Mouse (Mus musculus): ENCODE results near the gene Mb21d2. TPM values are rescaled to one million over a fixed set of nuclear protein-coding genes. Genes with fewer than 3 reads are reported as not detected.

Mb21d2 gene
- polyA plus RNA-seq, 1 experiment = 9.2 TPM

GRCm38 (mm10) chr16:28858210-28859008 lies 71.1 kb downstream of the Mb21d2 start:
- H3K4me3 ChIP-seq (ENCODE audit: insufficient read depth, poor library complexity, severe bottlenecking) = no peak overlapping the region
- H3K79me3 ChIP-seq (ENCODE audit: low read depth) = peaks cover 4% of the 10 kb centered on the region
- H3K27me3 ChIP-seq (ENCODE audit: control insufficient read depth, insufficient read depth, insufficient read length) = no peaks in the 10 kb centered on the region
- no peak overlapping the region for H3ac ChIP-seq (ENCODE audit: control insufficient read depth, insufficient read length, low read depth)
- no peaks in the 10 kb centered on the region for H3K79me2 ChIP-seq (ENCODE audit: control insufficient read depth, insufficient read depth)
- no peak for TF ChIP-seq MAX (IDR thresholded peaks at IDR 0.05)
- no peak for TF ChIP-seq MYOG (IDR thresholded peaks at IDR 0.05; ENCODE audit: control insufficient read depth, extremely low read depth, insufficient read length)
- no peak for TF ChIP-seq FOSL1 (IDR thresholded peaks at IDR 0.05; ENCODE audit: insufficient read depth, low read length, poor library complexity, severe bottlenecking)
- TF ChIP-seq MYOD1 (IDR thresholded peaks at IDR 0.05; ENCODE audit: control insufficient read depth, insufficient read length, low read depth) = no peak
- TF ChIP-seq CEBPB (IDR thresholded peaks at IDR 0.05; ENCODE audit: low read depth) = no peak
- no peak for TF ChIP-seq CTCF (IDR thresholded peaks at IDR 0.05; ENCODE audit: control insufficient read depth, insufficient read depth, insufficient read length)
- TF ChIP-seq USF1 (IDR thresholded peaks at IDR 0.05; ENCODE audit: low read depth) = no peak
- no peaks in the 10 kb centered on the region for H3K36me3 ChIP-seq (ENCODE audit: control insufficient read depth, insufficient read depth)

GRCm38 (mm10) chr16:28851409-28851821 lies 78.1 kb downstream of the Mb21d2 start:
- Histone ChIP-seq H3K36me3 (ENCODE audit: control insufficient read depth, insufficient read depth) (no peaks in the 10 kb centered on the region), H3K79me3 (ENCODE audit: low read depth) (no peaks in the 10 kb centered on the region), H3K27me3 (ENCODE audit: control insufficient read depth, insufficient read depth, insufficient read length) (no peaks in the 10 kb centered on the region), H3ac (ENCODE audit: control insufficient read depth, insufficient read length, low read depth) (no peak overlapping the region), H3K4me3 (ENCODE audit: insufficient read depth, poor library complexity, severe bottlenecking) (no peak overlapping the region), H3K79me2 (ENCODE audit: control insufficient read depth, insufficient read depth) (no peaks in the 10 kb centered on the region)
- no peak for TF ChIP-seq CTCF (IDR thresholded peaks at IDR 0.05; ENCODE audit: control insufficient read depth, insufficient read depth, insufficient read length)
- no peak for TF ChIP-seq MYOD1 (IDR thresholded peaks at IDR 0.05; ENCODE audit: control insufficient read depth, insufficient read length, low read depth)
- TF ChIP-seq USF1 (IDR thresholded peaks at IDR 0.05; ENCODE audit: low read depth) = no peak

- Histone ChIP-seq H3K36me3 (ENCODE audit: control insufficient read depth, insufficient read depth) (no peaks in the 10 kb centered on the region), H3K79me3 (ENCODE audit: low read depth) (no peaks in the 10 kb centered on the region), H3ac (ENCODE audit: control insufficient read depth, insufficient read length, low read depth) (no peak overlapping the region), H3K27me3 (ENCODE audit: control insufficient read depth, insufficient read depth, insufficient read length) (no peaks in the 10 kb centered on the region), H3K4me3 (ENCODE audit: insufficient read depth, poor library complexity, severe bottlenecking) (no peak overlapping the region), H3K79me2 (ENCODE audit: control insufficient read depth, insufficient read depth) (no peaks in the 10 kb centered on the region)
- TF ChIP-seq USF1 (IDR thresholded peaks at IDR 0.05; ENCODE audit: low read depth) (no peak), CTCF (IDR thresholded peaks at IDR 0.05; ENCODE audit: control insufficient read depth, insufficient read depth, insufficient read length) (no peak), MAX (IDR thresholded peaks at IDR 0.05) (no peak), FOSL1 (IDR thresholded peaks at IDR 0.05; ENCODE audit: insufficient read depth, low read length, poor library complexity, severe bottlenecking) (no peak), MYOD1 (IDR thresholded peaks at IDR 0.05; ENCODE audit: control insufficient read depth, insufficient read length, low read depth) (no peak), CEBPB (IDR thresholded peaks at IDR 0.05; ENCODE audit: low read depth) (no peak), MYOG (IDR thresholded peaks at IDR 0.05; ENCODE audit: control insufficient read depth, extremely low read depth, insufficient read length) (no peak)
Measured at GRCm38 (mm10) chr16:28850881-28851280, 78.6 kb downstream of the Mb21d2 start.

GRCm38 (mm10) chr16:28846123-28846522 lies 83.3 kb downstream of the Mb21d2 start:
- no peaks in the 10 kb centered on the region for H3K27me3 ChIP-seq (ENCODE audit: control insufficient read depth, insufficient read depth, insufficient read length)
- H3K36me3 ChIP-seq (ENCODE audit: control insufficient read depth, insufficient read depth) = no peaks in the 10 kb centered on the region
- TF ChIP-seq USF1 (IDR thresholded peaks at IDR 0.05; ENCODE audit: low read depth) (no peak), MAX (IDR thresholded peaks at IDR 0.05) (no peak), MYOG (IDR thresholded peaks at IDR 0.05; ENCODE audit: control insufficient read depth, extremely low read depth, insufficient read length) (no peak), MYOD1 (IDR thresholded peaks at IDR 0.05; ENCODE audit: control insufficient read depth, insufficient read length, low read depth) (no peak), CEBPB (IDR thresholded peaks at IDR 0.05; ENCODE audit: low read depth) (no peak), FOSL1 (IDR thresholded peaks at IDR 0.05; ENCODE audit: insufficient read depth, low read length, poor library complexity, severe bottlenecking) (no peak), CTCF (IDR thresholded peaks at IDR 0.05; ENCODE audit: control insufficient read depth, insufficient read depth, insufficient read length) (no peak)
- no peaks in the 10 kb centered on the region for H3K79me2 ChIP-seq (ENCODE audit: control insufficient read depth, insufficient read depth)
- no peaks in the 10 kb centered on the region for H3K79me3 ChIP-seq (ENCODE audit: low read depth)
- H3K4me3 ChIP-seq (ENCODE audit: insufficient read depth, poor library complexity, severe bottlenecking) = no peak overlapping the region
- H3ac ChIP-seq (ENCODE audit: control insufficient read depth, insufficient read length, low read depth) = no peak overlapping the region

GRCm38 (mm10) chr16:28845336-28845735 lies 84.1 kb downstream of the Mb21d2 start:
- Histone ChIP-seq H3K79me2 (ENCODE audit: control insufficient read depth, insufficient read depth) (no peaks in the 10 kb centered on the region), H3K4me3 (ENCODE audit: insufficient read depth, poor library complexity, severe bottlenecking) (no peak overlapping the region), H3ac (ENCODE audit: control insufficient read depth, insufficient read length, low read depth) (no peak overlapping the region), H3K27me3 (ENCODE audit: control insufficient read depth, insufficient read depth, insufficient read length) (no peaks in the 10 kb centered on the region), H3K79me3 (ENCODE audit: low read depth) (no peaks in the 10 kb centered on the region), H3K36me3 (ENCODE audit: control insufficient read depth, insufficient read depth) (no peaks in the 10 kb centered on the region)
- TF ChIP-seq CTCF (IDR thresholded peaks at IDR 0.05; ENCODE audit: control insufficient read depth, insufficient read depth, insufficient read length) = no peak
- TF ChIP-seq CEBPB (IDR thresholded peaks at IDR 0.05; ENCODE audit: low read depth) = no peak
- no peak for TF ChIP-seq MYOD1 (IDR thresholded peaks at IDR 0.05; ENCODE audit: control insufficient read depth, insufficient read length, low read depth)
- TF ChIP-seq USF1 (IDR thresholded peaks at IDR 0.05; ENCODE audit: low read depth) = no peak
- TF ChIP-seq MAX (IDR thresholded peaks at IDR 0.05) = no peak
- no peak for TF ChIP-seq FOSL1 (IDR thresholded peaks at IDR 0.05; ENCODE audit: insufficient read depth, low read length, poor library complexity, severe bottlenecking)
- no peak for TF ChIP-seq MYOG (IDR thresholded peaks at IDR 0.05; ENCODE audit: control insufficient read depth, extremely low read depth, insufficient read length)

Measured in C2C12 (cell line).